Mouse (Mus musculus) testis, adult 2 months (tissue): Measurements from ENCODE around the gene Rgs11. TPM values are rescaled to one million over a fixed set of nuclear protein-coding genes. Genes with fewer than 3 reads are reported as not detected.

Source experiments
- H3K27ac ChIP-seq: fragments of 200-500 bp; 2 replicates; pipeline ENCODE4 v1.5.1; 2012; ENCODE audit warnings: low read depth, low read length; ENCODE audit not compliant: control insufficient read depth, insufficient read depth
- H3K27me3 ChIP-seq: fragments of 200-500 bp; 2 replicates; pipeline ENCODE4 v1.6.1; 2012; ENCODE audit warnings: mild to moderate bottlenecking, low read length, moderate library complexity; ENCODE audit not compliant: control insufficient read depth, insufficient read depth
- H3K36me3 ChIP-seq: fragments of 200-500 bp; 2 replicates; pipeline ENCODE4 v1.6.1; 2012; ENCODE audit warnings: mild to moderate bottlenecking, low read length; ENCODE audit not compliant: control insufficient read depth, insufficient read depth
- H3K4me1 ChIP-seq: fragments of 200-500 bp; 2 replicates; pipeline ENCODE4 v1.6.1; 2012; ENCODE audit warnings: low read length; ENCODE audit not compliant: control insufficient read depth, insufficient read depth
- H3K4me3 ChIP-seq: fragments of 200-500 bp; 2 replicates; pipeline ENCODE4 v1.5.1; 2012; ENCODE audit warnings: low read depth, mild to moderate bottlenecking, low read length, moderate library complexity, mixed read lengths; ENCODE audit not compliant: control insufficient read depth
- CTCF ChIP-seq: fragments of 200-500 bp; IDR thresholded peaks from 2 replicates; pipeline ENCODE4 v1.5.1; 2012; ENCODE audit warnings: low read depth, mild to moderate bottlenecking, inconsistent platforms, low read length, moderate library complexity; ENCODE audit not compliant: control insufficient read depth, insufficient read depth, insufficient replicate concordance
- POLR2A ChIP-seq: fragments of 200-500 bp; IDR thresholded peaks from 2 replicates; pipeline ENCODE4 v1.6.1; 2012; ENCODE audit warnings: low read depth, mild to moderate bottlenecking, inconsistent platforms, low read length, moderate library complexity; ENCODE audit not compliant: control insufficient read depth
- polyA plus RNA-seq: library from polyadenylated mRNA; depleted of rRNA; stranded (reverse); fragments of >200 nt; gene quantifications from 2 replicates; pipeline ENCODE4 v1.2.3, GENCODE M21; 2012

Gene Rgs11
- polyA plus RNA-seq, 1 experiment: 16.0 TPM

GRCm38 (mm10) chr17:26234386-26234785 lies 31.6 kb downstream of the Rgs11 start:
- H3K4me3 ChIP-seq: no peak overlapping the region
- no peak overlapping the region for H3K27ac ChIP-seq
- H3K4me1 ChIP-seq: no peaks in the 10 kb centered on the region; the same call in 1 of the 2 replicates
- TF ChIP-seq CTCF (no peak), POLR2A (no peak)
- H3K27me3 ChIP-seq: no peaks in the 10 kb centered on the region
- no peaks in the 10 kb centered on the region for H3K36me3 ChIP-seq

DNA sequence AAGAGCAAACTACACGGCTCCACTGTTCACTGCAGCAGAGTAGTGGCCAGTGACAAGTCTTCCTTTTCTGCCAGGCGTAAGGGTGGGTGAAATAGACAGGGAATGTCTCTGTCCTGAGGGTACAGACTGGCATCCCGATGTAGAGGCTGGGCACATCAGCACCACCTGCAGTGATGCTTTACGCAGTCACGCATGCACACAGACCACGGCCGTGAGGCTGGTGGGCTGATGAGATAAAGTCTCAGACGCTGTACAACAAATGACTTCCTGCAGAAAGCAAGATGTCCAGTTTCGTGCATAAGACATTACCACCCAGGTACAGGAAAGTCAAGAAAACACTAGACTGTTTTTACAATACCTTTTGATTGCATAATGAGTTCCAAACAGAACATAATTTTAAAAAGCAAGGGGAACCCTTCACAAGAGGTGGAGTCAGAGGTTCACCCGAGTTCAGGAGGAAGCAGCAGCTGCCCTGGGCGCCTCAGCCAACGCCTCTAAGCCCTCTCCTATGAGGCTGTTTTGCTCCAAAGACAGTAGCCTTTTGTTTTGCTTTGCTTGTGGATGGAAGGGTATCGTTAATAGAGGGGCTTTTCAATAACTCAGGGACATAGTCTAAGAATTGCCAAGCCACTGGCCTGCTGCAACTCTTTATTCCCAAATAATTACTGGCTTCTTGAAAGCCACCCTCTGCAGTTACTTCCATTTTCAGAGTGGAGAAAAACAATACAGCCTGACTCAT lies 32.5 kb downstream of the Rgs11 start:
- no peak for TF ChIP-seq POLR2A
- TF ChIP-seq CTCF: no peak
- peak overlapping the region; percentile 66 for H3K27ac ChIP-seq
- no peaks in the 10 kb centered on the region for H3K36me3 ChIP-seq
- no peaks in the 10 kb centered on the region for H3K27me3 ChIP-seq
- no peaks in the 10 kb centered on the region; the same call in 1 of the 2 replicates for H3K4me1 ChIP-seq
- H3K4me3 ChIP-seq: no peak overlapping the region

DNA sequence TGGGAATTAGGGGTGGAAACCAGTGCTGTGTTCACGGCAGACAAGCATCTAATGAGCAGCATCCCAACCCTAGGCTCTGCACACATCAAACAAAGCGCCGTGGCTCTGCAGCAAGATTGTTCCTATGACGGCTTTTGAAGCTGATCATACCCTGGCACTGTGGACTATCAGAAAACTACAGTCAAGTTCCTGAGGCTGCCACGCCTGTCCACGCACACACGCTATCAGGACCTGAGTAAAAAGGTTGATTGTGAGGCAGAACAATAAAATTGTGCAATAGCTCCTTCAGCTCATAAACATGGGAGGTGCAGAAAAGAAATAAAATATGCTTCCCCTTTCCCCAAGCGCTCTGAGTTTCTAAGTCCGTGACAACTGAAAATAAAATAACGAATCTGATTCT lies 34.9 kb downstream of the Rgs11 start:
- TF ChIP-seq POLR2A (no peak), CTCF (no peak)
- H3K36me3 ChIP-seq: no peaks in the 10 kb centered on the region

DNA sequence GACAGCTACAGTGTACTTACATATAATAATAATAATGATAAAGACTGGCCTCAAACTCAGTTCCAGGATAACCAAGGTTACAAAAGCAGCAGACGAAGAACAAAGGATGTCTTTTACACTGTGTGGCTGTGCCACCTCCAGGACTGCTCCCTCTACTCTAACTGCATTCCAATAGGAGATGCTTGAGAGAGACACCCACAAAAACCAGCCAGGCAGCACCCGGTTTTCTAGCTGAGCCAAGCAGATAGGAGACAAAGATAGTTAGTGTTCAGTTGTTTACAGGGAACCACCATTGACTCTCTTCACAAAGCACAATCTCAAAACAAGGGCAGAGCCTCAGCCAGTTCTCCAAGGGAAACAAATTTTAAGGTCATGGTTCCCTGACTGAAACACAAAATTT lies 36.8 kb downstream of the Rgs11 start:
- peaks cover 4% of the 10 kb centered on the region for H3K4me1 ChIP-seq
- no peaks in the 10 kb centered on the region for H3K36me3 ChIP-seq
- TF ChIP-seq CTCF (no peak), POLR2A (no peak)
- no peak overlapping the region for H3K4me3 ChIP-seq
- H3K27ac ChIP-seq: no peak overlapping the region
- no peaks in the 10 kb centered on the region for H3K27me3 ChIP-seq

More for the DNA sequence above, 34.9 kb downstream of the Rgs11 start:
- Histone ChIP-seq H3K4me1 (peaks cover 2% of the 10 kb centered on the region), H3K4me3 (no peak overlapping the region), H3K27me3 (no peaks in the 10 kb centered on the region), H3K27ac (no peak overlapping the region)

DNA sequence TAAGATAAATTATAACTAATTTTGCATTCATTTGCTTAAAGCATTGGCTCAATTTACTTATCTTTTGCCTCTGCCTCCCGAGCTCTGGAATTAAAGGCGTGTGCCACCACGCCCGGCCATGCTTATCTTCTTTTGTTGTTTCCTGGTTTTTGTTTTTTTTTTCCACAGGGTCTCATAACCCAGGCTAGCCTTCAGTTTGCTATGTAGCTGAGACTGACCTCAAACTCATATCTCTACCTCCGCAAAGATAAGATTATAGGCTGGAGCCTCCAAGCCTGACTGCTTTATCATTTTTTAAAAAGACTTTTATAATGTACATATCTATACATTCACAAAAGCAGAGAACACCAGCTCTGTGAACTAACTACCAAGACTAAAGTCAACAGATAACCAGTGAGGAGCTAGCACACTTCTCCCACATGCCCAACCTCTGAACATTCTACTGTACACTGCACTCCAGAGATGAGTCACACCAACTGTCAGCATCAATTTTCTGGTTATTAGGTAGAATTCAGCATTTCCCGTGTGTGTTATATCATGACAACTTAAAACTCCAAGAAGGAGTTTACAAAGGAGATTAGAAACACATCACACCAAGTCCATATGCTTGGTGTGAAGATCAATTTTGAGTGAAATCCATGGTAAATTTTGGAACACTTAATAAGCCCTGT lies 37.5 kb downstream of the Rgs11 start:
- Histone ChIP-seq H3K36me3 (no peaks in the 10 kb centered on the region), H3K4me1 (peaks cover 4% of the 10 kb centered on the region), H3K4me3 (no peak overlapping the region), H3K27ac (no peak overlapping the region), H3K27me3 (no peaks in the 10 kb centered on the region)
- no peak for TF ChIP-seq POLR2A
- TF ChIP-seq CTCF: no peak

DNA sequence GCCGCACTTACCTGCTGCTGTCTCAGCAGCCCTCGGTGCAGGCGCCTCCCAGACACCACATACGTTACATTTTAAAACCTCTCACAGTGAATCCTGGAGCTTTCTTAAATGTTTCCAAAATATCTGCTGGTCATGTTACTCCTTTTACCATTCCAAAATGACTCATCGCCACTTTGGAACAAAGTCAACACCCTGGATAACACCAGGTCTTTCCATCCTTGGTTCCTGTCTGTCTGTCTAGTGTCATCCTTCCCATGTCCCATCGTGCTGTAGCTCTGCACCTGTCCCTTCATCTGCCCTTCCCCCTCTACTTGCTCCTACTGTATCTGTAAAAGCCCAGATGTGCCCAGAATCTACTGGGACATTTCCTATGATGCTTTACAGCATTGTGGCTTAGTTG lies 38.2 kb downstream of the Rgs11 start:
- no peak overlapping the region for H3K4me3 ChIP-seq
- no peaks in the 10 kb centered on the region for H3K27me3 ChIP-seq
- no peaks in the 10 kb centered on the region for H3K36me3 ChIP-seq
- TF ChIP-seq CTCF: no peak
- no peak for TF ChIP-seq POLR2A
- H3K4me1 ChIP-seq: peaks cover 4% of the 10 kb centered on the region
- H3K27ac ChIP-seq: no peak overlapping the region

DNA sequence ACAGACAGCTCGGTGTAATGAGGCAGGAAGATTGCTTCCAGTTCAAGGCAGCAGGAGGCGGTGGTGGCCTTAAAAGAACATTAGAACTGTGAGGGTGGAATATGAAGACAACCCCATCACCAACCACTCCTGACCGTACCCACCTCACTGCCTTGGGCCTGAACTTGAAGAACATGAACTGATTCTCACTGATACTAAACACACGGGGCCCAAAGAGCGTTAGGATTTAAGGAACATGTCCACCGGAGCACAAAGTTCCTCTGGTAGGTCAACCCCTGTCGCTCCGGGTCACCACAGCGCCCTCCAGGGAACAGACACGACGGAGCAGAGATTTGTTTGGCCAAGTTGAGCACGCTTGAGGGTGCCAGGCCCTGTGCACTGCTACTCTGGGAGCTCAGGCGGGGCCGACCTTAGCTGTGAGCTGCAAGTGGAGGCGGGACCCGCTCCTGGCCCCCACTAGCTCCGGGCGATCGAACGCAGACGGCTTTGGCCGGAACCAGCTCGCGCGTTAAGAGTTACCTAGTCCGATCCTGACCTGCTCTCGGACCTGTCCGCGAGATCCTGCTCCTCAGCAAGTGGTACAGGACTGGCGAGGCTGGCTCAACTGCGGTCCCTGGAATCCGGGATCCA lies 40.8 kb downstream of the Rgs11 start:
- no peaks in the 10 kb centered on the region for H3K36me3 ChIP-seq
- H3K27ac ChIP-seq: peak overlapping the region; percentile 85
- TF ChIP-seq CTCF: peak; percentile 16; the same call in 1 of the 2 replicates
- no peak; the same call in 1 of the 2 replicates for TF ChIP-seq POLR2A
- peaks cover 4% of the 10 kb centered on the region for H3K4me1 ChIP-seq
- no peaks in the 10 kb centered on the region for H3K27me3 ChIP-seq
- peak overlapping the region; percentile 94 for H3K4me3 ChIP-seq
